Mouse (Mus musculus) liver, postnatal 0 days (tissue): ENCODE data around the gene Mocs1.

ENCODE experiments used
- CTCF ChIP-seq: sonication (generic); IDR thresholded peaks from 2 replicates; pipeline ENCODE4 v1.5.1; 2016; ENCODE audit warnings: antibody characterized with exemption, low read depth
- EP300 ChIP-seq: IDR thresholded peaks from 2 replicates; pipeline ENCODE4 v1.6.1; 2016; ENCODE audit warnings: antibody characterized with exemption, low read depth, mild to moderate bottlenecking

DNA sequence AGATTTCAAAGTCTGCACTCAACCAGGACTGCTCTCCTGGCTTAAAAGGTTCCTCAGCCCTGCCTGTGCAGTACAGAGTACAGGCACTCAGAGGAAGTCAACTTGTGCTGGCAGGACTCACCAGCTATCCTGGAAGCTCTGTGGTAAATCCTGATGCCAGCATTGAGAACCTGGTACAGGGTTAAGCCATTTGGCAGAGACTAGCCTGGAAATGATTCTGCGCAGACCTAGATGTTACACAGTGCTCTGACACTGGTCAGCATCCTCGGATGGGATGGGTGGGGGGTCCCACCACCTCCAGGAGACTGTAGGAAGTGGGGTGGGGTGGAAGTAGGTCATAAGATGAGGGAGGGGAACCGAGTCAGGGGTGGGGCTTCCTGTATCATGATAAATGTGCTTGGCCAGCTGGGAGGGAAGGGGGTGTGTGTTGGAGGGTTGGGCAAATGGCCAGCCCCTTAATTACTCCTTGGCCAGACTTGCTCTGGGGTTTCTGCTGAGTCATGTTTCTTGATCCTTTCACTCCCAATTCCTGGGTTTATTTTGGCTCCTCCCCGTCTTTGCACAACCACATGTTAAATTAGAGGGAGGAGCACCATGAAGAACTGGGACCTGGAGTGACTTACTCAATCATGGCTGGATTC is 4.0 kb downstream of the Mocs1 start:
- TF ChIP-seq CTCF: no peak
- TF ChIP-seq EP300: no peak
